Mouse (Mus musculus): Measurements from ENCODE around the gene Abcg5. TPM values are rescaled to one million over a fixed set of nuclear protein-coding genes. Genes with fewer than 3 reads are reported as not detected.
A peak's percentile ranks its signal among the peaks of the same experiment; 100 is the strongest.

The Abcg5 gene
- not detected for total RNA-seq (2021)
- long read RNA-seq, experiment 1, result 0 reads
- long read RNA-seq, experiment 2, result 0 reads

DNA sequence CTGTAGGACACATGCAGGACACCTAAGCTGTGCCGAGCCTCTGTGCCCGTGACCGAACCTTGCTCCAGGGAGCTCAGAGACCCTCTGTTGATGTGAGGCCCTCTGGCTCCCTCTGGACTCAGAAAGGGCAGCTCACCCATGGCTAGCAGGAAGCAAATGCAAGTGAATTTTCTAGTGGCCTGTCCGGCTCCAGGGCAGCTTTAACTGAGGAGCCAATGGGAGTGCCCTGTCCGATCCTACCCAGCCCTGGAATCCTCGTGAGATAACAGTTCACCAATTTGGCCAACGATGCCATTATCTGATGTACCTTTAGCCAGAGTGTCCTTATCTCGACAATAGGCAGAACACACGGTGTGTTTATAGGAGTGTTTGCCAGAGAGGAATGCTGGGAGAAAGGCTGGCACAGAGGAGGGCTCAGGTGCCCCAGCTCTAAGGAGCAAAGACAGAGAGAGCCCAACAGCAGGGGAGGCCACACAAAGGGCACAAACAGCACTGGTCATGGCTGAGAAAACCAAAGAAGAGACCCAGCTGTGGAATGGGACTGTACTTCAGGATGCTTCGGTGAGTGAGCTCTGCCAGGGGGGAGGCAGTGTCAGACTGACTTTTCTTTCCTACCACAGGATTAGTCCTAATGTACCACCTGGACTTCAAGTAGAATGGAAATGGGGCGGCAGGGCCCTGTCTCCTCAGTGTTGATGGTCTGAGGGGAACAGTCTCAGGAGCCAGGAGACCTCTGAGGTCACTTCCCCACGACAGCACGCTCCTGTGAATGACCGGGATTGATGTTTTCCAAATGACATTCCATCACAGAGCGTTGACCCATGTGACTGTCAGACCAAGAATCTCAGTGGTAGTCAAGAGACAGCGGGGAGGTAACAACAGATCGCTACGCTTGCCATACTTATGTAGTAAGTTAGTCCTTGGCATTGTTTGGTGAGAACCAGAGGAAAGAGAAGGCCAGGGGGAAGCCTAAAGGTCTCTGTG, at the start of gene Abcg5:
Gene Abcg5 (minus strand): TSS at position 278 of the 984 bp plus-strand sequence.
- no peak for DNase-seq
- intact Hi-C loops (cut with DNase I), result no loop called here

DNA sequence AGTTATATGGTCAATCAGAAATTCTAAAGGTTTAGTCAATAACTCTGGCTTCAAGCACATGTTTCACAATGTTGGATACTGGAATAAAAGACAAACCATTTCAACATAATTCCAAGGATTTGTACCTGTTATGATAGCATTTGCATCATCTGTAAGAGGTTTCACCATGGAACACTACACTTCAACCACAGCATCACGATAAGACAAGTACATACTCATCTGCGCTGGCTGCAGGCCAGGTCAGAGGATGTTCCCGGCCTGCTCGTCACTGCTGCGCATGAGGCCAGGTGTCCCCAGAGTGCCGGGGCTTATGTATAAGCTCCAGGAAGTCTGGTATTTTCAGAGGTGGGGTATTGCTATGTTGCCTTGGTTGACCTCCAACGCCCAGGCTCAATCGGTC, 49.8 kb upstream of the Abcg5 start:
- intact Hi-C loops (cut with DNase I), result no loop called here
- no peak for DNase-seq

DNA sequence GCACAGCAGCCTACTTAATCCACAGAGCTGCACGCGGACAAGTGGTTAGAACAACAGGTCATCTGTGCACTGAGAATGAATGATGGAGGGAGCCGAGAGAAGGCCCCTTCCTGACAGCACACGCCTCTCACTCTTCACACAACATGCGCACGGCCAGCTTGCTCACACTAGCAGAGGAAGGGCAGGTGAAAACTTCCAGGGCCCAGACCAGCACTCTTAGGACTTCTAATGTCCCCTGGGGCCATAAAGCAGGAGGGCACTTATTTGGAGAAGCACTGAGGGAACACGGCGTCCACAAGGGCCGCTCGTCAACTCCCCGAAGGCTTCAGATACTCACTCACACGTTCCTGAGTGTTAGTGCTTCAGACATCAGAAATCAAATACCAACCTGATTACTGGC, 48.5 kb upstream of the Abcg5 start:
- DNase-seq, result no peak
- intact Hi-C loops (cut with DNase I), result no loop called here

DNA sequence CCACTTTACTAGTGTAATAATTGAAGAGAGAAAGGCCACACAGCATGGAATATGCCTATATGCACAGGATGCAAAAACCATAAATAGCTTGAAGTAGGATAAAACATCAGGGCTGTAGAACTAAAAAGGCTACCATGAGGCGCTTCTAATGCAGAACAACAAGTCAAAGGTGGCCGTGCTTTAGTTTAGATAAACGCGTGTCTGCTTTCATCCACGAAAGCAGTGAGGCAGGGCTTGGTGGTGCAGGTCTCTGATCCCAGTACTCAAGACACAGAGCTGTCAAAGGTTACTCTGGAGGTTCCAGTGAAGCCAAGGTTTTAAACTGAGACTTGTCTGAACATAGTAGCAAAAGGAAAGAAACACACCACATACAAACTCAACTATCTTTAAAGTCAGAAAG, 46.3 kb upstream of the Abcg5 start:
- DNase-seq, result no peak
- intact Hi-C loops (cut with DNase I), result no loop called here

DNA sequence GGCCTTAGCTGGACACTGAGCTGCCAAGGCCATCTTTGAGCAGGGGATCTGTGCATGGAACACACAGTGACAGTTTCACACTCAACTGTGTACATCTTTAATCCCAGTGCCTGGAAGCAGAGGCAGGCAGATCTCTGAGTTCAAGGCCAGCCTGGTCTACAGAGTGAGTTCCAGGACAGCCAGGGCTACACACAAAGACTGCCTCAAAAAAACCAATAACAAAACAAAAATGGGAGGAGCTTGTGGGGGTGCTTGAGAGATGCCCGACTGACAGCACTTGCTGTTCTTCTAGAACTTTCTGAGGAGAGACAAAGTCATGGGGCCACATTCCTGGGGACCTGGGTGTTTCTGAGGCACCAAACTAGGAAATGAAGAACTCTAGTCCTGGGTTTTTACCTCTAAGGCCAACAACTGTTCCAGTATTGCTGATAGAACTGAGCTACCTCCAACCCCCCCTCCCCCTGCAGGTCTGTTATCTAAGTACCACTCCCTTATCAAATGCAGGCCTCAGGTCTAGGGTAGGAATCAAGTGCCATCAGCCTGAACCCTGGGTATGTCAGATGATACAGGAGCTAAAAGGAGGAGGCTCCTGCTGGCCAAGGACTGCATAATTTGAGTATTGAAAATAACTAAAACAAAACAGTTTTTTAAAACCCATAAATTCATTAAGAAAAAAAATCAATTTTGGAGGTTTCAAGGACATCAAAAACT, 45.5 kb upstream of the Abcg5 start:
- no peak for DNase-seq
- intact Hi-C loops (cut with DNase I), result no loop called here

DNA sequence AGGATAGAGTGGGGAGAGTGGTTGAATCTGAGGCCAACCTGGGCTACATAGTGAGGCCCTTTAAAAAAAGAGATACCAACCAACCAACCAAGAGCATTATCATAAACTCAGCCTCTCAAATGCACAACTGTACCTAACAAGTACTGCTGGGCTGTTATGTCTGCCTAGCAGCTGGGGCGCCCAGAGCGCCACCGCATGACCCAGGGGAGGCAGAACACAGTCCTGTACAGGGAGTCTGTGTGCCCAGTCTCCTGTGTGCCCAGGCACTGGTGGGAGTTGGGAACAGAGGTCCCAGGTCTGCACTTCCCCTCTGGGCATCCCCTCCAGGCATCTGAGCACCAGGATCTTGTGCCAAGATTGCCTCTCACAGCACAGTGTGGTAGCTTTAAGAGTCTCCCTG, 42.4 kb upstream of the Abcg5 start:
- no peak for DNase-seq
- intact Hi-C loops (cut with DNase I), result no loop called here

DNA sequence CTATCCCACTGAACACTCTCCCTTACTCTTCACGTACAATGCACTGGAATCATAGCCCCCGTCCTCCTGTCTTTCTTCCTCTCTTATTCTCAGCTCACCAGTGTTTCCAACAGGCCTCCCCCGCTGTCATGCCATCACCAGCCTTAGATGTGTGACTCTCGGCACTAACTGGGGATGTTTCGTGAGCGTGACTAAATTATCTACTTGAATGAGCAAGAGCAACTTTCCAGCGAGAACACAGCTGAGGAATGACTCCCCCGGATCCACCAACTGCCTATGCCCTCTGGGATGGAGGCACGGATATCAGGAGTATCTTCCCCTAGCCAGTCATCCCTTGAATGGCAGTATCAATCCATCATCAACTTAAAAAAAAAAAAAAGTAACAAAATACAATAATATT, 41.2 kb upstream of the Abcg5 start:
- no peak for DNase-seq
- intact Hi-C loops (cut with DNase I), result no loop called here

DNA sequence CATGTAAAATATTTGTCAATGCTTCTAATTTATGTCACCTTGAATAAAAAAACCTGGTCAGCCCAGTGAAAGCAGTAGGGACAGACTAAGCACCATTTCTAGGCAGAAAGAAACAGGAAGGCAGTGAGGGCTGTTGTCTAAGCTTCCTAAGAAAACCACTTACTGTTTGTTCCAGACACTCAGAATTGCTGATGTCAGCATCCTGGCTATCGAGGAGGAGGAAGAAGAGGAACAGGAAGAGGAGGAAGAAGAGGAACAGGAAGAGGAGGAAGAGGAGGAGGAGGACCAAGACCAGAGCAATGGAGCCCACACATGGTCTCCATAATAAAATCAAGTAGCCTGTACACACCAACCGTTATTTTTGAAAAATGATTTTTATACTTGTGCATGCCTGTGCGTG, 36.3 kb upstream of the Abcg5 start:
- intact Hi-C loops (cut with DNase I), result no loop called here
- no peak for DNase-seq

DNA sequence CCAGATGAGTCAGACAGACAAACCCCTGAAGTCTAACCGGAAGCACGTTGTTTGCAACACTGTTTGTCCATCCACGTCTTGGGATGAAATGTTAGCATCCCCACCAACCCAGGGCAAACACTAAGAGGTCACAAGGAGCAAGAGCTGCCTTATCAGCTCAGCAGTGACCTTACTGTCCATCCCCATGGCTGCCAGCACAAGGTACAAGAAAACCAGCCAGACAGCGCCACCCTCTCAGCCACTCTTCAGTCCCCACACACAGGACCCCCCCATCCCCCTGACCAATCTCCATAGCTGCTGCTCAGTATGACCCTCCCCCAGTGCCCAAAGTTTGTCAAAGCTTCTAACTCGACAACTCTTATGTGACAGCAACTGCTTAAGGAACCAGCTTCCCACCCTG, 34.6 kb upstream of the Abcg5 start:
- intact Hi-C loops (cut with DNase I), result no loop called here

DNA sequence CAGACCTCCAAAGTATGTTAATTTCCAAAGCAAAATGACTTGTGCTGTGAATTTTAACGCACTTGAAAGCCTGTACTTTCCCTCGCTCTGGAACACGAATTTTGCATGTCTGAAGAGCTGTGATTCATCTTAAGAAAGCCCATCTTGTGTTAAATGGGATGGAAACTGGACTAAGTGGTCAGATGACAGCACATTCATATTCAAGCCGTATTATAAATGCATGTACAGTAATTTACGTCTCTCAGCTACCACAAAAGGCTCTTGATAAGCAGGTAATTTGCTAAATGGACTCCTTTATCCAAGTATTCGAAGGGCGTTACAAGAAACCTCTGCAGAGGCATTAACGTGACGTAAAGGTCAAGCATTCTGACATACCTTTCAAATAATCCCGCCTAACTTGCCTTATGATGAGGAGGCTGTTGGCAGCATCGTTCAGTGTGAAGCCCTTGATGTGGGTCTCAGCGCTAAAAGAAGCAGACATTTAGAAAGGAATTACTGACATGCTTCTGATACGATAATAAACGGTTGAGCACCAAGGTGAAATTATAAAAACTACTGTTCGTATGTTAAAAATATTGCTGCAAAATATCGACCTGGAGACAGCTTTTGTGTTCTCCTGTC, 33.6 kb upstream of the Abcg5 start:
- DNase-seq, result no peak
- intact Hi-C loops (cut with DNase I), result no loop called here

More for the DNA sequence above, 34.6 kb upstream of the Abcg5 start:
- DNase-seq, result no peak

DNA sequence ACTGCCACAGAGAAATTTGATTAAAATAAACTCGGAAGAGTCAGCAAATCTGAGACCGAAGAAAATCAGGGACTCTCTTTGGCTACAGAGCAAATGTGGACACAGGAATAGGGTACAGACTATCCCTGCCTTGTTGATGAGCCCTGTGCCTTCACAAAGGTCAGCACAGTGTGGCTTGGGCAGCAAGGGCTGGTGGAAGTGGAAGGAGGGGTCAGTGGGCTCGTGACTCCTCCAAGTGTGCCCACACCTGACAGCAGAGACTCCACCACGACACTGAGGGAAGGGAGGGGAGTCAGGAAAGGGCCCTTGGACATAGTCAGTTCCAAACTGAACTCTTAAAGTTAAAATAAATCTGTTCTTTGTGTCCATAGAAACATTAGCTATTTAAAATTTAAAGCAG, 32.1 kb upstream of the Abcg5 start:
- intact Hi-C loops (cut with DNase I), result no loop called here
- no peak for DNase-seq

DNA sequence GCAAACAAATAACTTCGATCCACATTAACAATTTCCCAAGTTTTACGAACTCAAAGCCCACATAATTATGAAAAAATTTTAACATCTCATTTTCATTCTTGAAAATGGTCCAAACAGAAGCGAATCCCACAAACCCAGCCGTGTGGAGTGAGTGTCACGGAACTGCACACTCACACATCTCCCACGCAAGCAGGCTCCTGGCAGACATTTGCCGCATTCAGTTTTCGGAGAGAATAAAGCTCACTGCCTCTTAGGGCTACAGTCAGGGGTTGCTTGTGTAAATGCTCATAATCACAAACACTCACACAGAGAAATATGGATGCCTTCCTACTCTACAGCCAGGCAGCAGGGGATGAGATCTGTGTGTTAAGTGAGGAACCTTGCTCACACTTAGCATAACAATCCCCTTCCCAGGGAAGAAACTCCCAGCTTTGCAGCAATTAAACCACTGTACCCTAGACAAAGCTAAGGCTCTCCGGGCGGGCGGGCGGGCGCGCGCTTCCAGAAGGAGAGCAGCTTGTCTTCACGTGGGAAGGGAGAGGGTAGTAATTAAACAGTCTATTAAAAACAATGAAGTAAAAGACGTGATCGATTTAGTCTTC, 30.9 kb upstream of the Abcg5 start:
- intact Hi-C loops (cut with DNase I), result no loop called here
- DNase-seq, result no peak

DNA sequence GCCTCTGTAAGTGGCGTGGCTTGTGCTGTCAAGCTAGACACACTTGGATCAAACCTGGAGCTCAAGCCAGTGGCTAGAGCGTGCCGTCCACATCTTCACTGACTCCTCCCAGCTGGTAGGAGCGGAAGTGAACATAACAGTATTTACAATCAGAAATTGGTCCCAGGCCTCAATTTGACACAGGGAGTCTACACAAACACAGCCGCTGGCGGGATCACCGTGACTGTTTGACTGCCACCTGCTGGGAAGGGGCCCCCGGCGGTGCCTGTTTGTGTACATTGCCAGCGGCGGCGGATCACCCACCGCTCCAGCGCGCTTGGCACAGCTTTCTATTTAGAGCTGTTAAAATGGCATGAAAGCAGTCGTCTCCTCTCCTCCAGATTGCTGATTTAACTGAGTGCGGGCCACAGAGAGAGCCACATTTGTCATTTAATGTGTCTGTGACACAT, 26.6 kb upstream of the Abcg5 start:
- no peak for DNase-seq
- intact Hi-C loops (cut with DNase I), result no loop called here

DNA sequence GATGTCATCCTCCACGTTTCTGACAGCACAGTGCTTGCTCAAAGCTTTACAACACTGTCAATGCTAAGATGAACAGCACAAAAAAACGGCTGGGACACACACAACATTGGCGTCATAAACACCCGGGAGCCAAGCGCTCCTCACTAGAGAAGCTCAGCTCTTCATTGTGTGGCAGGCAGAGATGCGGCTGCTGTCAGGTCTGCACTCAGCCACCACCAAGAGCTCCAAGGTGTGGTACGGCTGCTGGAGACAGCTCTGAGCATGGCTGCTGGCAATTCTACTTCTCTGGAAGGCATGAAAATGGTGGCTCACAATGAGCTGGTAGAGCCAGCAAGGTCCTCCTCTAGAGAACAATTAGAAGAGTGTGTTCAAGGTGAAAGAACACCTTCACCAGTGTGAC, 26.0 kb upstream of the Abcg5 start:
- intact Hi-C loops (cut with DNase I), result no loop called here
- no peak for DNase-seq

DNA sequence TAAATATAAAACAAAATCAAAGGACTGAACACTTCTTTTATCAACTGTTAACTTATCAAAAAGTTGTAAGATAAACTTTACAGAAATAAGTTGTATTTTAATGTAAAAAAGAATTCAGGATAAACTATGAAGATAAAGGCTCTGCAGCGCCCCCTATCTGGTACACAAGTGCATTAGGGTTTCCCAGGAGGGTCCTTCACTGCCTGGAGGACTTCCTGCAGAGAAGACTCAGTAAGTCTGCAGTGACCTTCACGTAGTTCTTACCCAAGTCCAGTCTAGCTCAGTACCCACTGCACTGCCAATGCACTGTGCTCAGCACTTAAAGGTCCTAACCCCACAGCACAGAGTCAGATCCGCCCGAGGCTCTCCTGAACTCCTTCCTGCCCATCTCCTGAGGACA, 24.6 kb upstream of the Abcg5 start:
- DNase-seq, result peak in 1 of 2 experiments; percentile 17
- intact Hi-C loops (cut with DNase I), result no loop called here

DNA sequence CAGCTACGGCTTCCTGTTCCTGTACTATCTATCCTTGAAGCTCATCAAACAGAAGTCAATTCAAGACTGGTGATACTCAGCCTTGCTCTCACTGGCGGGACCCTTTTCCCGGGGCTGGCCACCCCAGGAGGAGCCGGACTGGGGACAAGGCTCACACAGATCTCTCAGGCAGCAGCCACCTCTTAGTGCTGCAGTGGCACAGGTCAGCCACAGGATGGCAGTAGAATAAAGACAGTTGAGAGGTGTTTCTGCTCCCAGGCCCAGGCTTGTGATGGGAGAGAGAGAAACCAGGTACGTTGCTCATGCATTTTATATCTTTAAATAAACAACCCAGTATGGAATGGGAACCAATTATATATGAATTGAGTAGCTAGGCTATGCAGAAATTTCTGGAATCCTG, 15.9 kb upstream of the Abcg5 start:
- peak; percentile 33 to 63 for DNase-seq
- intact Hi-C loops (cut with DNase I), result no loop called here

DNA sequence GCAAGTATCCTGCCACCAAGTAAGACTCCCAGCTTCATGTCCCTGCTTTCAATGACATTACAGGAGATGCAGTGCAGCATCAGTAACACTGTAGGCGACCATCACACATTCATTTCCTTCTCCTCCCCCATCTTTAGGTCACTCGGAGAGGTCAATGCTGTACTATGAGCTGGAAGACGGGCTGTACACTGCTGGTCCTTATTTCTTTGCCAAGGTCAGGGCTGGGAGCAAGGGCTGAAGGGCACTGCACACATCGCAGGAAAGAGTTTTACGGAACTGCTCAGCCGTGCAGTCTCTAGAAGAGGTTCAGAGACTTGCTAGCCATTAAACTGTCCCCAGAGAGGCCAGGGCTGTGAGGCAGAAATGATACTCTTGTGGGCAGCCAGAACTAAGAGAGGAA, 13.7 kb upstream of the Abcg5 start:
- intact Hi-C loops (cut with DNase I), result no loop called here

DNA sequence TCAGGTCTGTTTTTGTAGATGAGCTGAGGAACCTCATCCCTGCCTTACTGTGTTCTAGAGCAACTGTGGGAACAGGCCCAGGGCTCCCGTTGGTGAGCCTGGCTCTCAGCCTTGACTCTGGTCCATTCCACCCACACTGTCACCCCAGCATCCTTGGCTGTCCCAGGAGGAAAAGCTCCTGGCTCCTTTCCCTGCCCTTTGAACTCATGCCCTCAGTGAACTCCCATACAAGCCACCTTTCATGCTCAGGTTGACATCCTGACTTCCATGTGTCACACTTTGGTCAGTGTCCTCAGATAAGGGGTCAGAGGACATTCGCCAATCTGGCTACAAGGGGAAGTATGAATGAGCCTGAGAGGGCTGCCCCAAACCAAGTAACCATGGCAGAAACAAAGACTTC, 10.9 kb upstream of the Abcg5 start:
- DNase-seq, result no peak
- intact Hi-C loops (cut with DNase I), result no loop called here

More for the DNA sequence above, 13.7 kb upstream of the Abcg5 start:
- DNase-seq, result no peak

DNA sequence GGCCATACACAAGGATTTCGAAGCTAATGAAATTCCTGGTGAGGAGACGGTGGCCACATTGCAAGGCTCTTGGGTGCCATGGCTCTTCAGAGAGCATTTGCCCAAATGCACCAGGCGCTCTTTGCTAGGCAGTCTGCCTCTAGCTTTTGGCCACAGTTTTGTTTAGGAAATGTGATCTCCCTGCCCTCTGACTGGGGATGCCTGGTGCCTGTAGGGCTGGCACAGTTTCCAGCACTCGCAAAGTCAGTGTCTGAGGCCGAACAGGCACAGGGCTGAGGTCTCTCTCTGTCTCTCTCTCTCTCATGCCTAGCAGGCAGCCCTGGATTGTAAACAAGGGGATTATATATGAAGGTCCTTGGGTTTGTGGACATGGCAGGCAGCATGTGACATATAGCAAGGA, 7.3 kb upstream of the Abcg5 start:
- DNase-seq, result no peak
- intact Hi-C loops (cut with DNase I), result no loop called here

DNA sequence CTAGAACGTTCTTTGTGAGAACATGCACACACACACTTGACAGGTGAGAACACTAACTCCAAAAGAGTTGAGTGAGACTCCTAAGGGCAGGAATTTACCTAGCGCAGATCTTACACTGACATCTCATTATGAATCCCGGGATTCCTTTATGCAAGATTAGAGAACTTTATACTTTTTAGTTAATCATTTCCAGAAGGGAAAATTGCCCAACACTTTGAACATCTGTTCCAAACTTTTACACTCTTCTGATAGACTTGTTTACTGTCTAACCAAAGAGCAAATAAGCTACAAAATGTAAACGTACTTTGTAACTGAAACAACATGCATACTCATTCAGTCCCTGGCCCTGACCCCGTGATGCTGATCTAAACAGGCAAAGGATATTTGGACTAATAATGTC, 6.5 kb upstream of the Abcg5 start:
- intact Hi-C loops (cut with DNase I), result no loop called here
- no peak for DNase-seq

DNA sequence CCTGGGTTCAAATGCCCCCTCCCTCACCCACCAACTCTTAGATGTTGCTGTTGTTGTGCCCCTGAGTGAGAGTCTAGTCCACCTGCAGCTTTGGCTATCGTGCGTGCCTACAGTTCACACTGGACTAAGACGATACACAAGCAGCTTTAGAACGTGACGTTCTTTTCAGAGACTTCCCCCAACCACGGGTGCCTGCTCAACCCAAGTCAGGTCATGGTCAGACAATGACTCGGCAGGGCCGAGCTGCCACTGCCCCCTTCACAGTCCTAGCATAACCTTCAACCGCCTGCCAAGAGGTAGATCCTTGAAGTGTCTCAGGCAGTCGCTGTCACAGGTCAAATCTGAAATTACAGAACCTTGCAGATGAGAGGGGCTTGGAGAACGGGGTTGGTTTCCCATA, 6.0 kb upstream of the Abcg5 start:
- intact Hi-C loops (cut with DNase I), result no loop called here
- DNase-seq, result no peak

Measured in heart, postnatal 14 days (tissue).